22 mouse cellular contexts compared by ENCODE assay signal in genomic region chr12:49349697-49350096, GRCm38 (mm10). TPM values are rescaled to one million over a fixed set of nuclear protein-coding genes. Genes with fewer than 3 reads are reported as not detected.
"Had no signal": no experiment of that assay in that cellular context is flagged by ENCODE, and none has a peak within 500 bp of the region (broad histone marks: within the 10 kb centered on the region; RNA-seq: fewer than 3 reads in every experiment).

No protein-coding gene starts in this region.

- H3K27ac ChIP-seq: neural tube, embryonic 13.5 days; neural tube, embryonic 15.5 days; stomach, embryonic 15.5 days; stomach, postnatal 0 days had no signal

- H3K4me2 ChIP-seq: neural tube, embryonic 13.5 days; neural tube, embryonic 15.5 days; stomach, embryonic 15.5 days had no signal

- H3K36me3 ChIP-seq: neural tube, embryonic 13.5 days; neural tube, embryonic 15.5 days; stomach, embryonic 15.5 days had no signal

- DNase-seq: retina, postnatal 1 day; right cerebral cortex, adult 18-20 months; right cerebral cortex, postnatal 14 days; right cerebral cortex, postnatal 25 days; right cerebral cortex, postnatal 4 days; spleen, adult 18-20 months; thymus, adult 18-20 months; thymus, adult 2 months; thymus, postnatal 14 days; thymus, postnatal 25 days; thymus, postnatal 36 days; thymus, postnatal 4 days had no signal

- H3K9ac ChIP-seq: neural tube, embryonic 13.5 days; neural tube, embryonic 15.5 days; stomach, embryonic 15.5 days had no signal

- H3K27me3 ChIP-seq: neural tube, embryonic 13.5 days; neural tube, embryonic 15.5 days; stomach, embryonic 15.5 days had no signal

- H3K9me3 ChIP-seq: neural tube, embryonic 13.5 days; neural tube, embryonic 15.5 days; stomach, embryonic 15.5 days had no signal

- H3K4me3 ChIP-seq: neural tube, embryonic 13.5 days; neural tube, embryonic 15.5 days; stomach, embryonic 15.5 days had no signal

- H3K4me1 ChIP-seq: neural tube, embryonic 13.5 days; neural tube, embryonic 15.5 days; stomach, embryonic 15.5 days had no signal

RNA-seq across cellular contexts. Expression of gene Foxg1, which starts 32.8 kb away (rescaled TPM):
- polyA plus RNA-seq: neural tube, embryonic 14.5 days; neural tube, embryonic 15.5 days; small intestine, adult 2 months; spleen, adult 2 months; stomach, embryonic 14.5 days; stomach, postnatal 0 days; urinary bladder, adult 2 months had no signal

RNA-seq across cellular contexts. Expression of gene Gm43517, which starts 35.3 kb away (rescaled TPM):
- polyA plus RNA-seq: neural tube, embryonic 13.5 days; neural tube, embryonic 14.5 days; neural tube, embryonic 15.5 days; small intestine, adult 2 months; spleen, adult 2 months; stomach, embryonic 14.5 days; stomach, embryonic 15.5 days; stomach, embryonic 16.5 days; stomach, postnatal 0 days; urinary bladder, adult 2 months had no signal
